Mouse (Mus musculus) lung, embryonic 14.5 days (tissue): ENCODE measurements around the gene Ccdc24. TPM values are rescaled to one million over a fixed set of nuclear protein-coding genes. Genes with fewer than 3 reads are reported as not detected.

Experiments used
- ATAC-seq: fragments of 200-750 bp; cut with Nextera tagmentation; 2 replicates; pipeline ENCODE4 v1.8.0; 2017; ENCODE audit warnings: mild to moderate bottlenecking, moderate TSS enrichment, moderate library complexity; ENCODE audit not compliant: insufficient read depth
- DNase-seq: peaks from one replicate; pipeline ENCODE4 v3.0.0-alpha.2; 2015
- H3K27ac ChIP-seq: fragments of 300-500 bp; sonication (generic); 2 replicates; pipeline ENCODE4 v1.5.1; 2014; ENCODE audit warnings: low read depth, mild to moderate bottlenecking, moderate library complexity
- H3K27me3 ChIP-seq: fragments of 300-500 bp; sonication (generic); 2 replicates; pipeline ENCODE4 v1.6.1; 2014; ENCODE audit warnings: low read length, control low read depth; ENCODE audit not compliant: insufficient read depth
- H3K36me3 ChIP-seq: fragments of 300-500 bp; sonication (generic); 2 replicates; pipeline ENCODE4 v1.6.1; 2014; ENCODE audit warnings: control low read depth; ENCODE audit not compliant: insufficient read depth
- H3K4me1 ChIP-seq: fragments of 300-500 bp; sonication (generic); 2 replicates; pipeline ENCODE4 v1.6.1; 2014; ENCODE audit warnings: antibody characterized with exemption, control low read depth; ENCODE audit not compliant: insufficient read depth
- H3K4me2 ChIP-seq: fragments of 300-500 bp; sonication (generic); 2 replicates; pipeline ENCODE4 v1.6.1; 2014; ENCODE audit warnings: mild to moderate bottlenecking
- H3K4me3 ChIP-seq: fragments of 300-500 bp; sonication (generic); 2 replicates; pipeline ENCODE4 v1.5.1; 2014; ENCODE audit warnings: low read depth, low read length
- H3K9ac ChIP-seq: fragments of 300-500 bp; sonication (generic); 2 replicates; pipeline ENCODE4 v1.6.1; 2014
- H3K9me3 ChIP-seq: fragments of 300-500 bp; sonication (generic); 2 replicates; pipeline ENCODE4 v1.6.1; 2016; ENCODE audit warnings: low read depth, low read length, control low read depth
- CTCF ChIP-seq: IDR thresholded peaks from 2 replicates; pipeline ENCODE4 v1.5.1; 2016; ENCODE audit warnings: antibody characterized with exemption, low read depth
- WGBS: fragments of 180-500 bp; shearing (Covaris S2); extraction: QIAGEN DNeasy Blood & Tissue Kit; methylation state at CpG from one replicate; pipeline ENCODE4 v1.1.7; 2014; 5-methylcytosine and 5-hydroxymethylcytosine counted together
- polyA plus RNA-seq: library from polyadenylated mRNA; unstranded; fragments of >200 nt; fragmentation: Nextera tagmentation; extraction: Ambion mirVana; gene quantifications from 2 replicates; pipeline ENCODE4 v1.2.1, GENCODE M21; 2014

The Ccdc24 gene
- polyA plus RNA-seq, 1 experiment from 2014 or later = 1.0 TPM

DNA sequence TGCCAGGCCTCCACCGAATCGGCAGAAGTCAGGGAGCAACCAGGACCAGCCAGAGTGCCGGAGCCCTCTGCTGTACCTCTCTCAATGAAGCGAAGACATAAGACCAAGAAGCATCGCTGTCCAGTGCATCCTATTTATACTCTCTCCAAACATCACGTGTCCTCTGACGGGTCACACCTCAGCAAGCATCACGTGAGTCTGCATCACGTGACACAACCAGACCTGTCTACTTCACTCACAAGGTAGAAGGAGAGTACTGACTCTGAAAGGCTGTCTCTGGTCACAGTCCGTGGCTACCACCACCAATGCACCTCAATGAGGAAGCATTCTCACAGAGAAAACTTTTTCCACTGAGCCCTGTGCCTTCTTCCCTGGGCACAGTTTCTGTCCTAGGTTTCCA lies 54.3 kb downstream of the Ccdc24 start:
- Histone ChIP-seq H3K27me3 (no peaks in the 10 kb centered on the region), H3K9ac (no peak overlapping the region), H3K36me3 (no peaks in the 10 kb centered on the region), H3K4me2 (no peak overlapping the region), H3K4me3 (no peak overlapping the region), H3K4me1 (no peaks in the 10 kb centered on the region), H3K9me3 (no peaks in the 10 kb centered on the region), H3K27ac (no peak overlapping the region)
- DNase-seq (no peak), ATAC-seq (no peak)
- 89% methylated on average over 10 of the region's 10 CpGs for whole genome bisulfite sequencing
- TF ChIP-seq CTCF = no peak

DNA sequence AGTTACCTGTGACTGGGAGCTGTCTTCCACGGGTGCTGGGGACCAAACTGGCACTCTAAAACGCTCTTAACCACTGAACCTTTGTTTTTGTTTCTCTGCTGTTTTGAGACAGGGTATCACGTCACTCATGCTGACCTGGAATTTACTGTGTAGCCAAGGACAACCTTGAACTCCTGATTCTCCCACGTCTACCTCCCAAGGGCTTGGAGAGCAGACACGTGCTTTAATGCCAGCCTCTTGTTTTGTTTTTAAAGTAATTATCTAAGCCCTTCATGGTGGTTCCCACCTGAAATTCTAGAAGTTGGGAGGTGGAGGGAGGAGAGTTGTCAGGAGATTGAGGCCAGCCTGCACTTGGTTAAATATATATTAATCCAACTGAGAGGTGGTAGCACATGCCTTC lies 55.6 kb downstream of the Ccdc24 start:
- DNase-seq = no peak
- TF ChIP-seq CTCF = no peak
- Histone ChIP-seq H3K27me3 (no peaks in the 10 kb centered on the region), H3K36me3 (no peaks in the 10 kb centered on the region), H3K4me2 (no peak overlapping the region), H3K9ac (no peak overlapping the region), H3K27ac (no peak overlapping the region), H3K4me3 (no peak overlapping the region), H3K9me3 (no peaks in the 10 kb centered on the region), H3K4me1 (no peaks in the 10 kb centered on the region)
- ATAC-seq = no peak
- WGBS = 69% methylated on average over 5 of the region's 5 CpGs

Other genes with a start within 250 kb of the Ccdc24 start
- gene Dmap1, start 190.3 kb downstream of the Ccdc24 start, polyA plus RNA-seq = 64.5 and 65.4 TPM in 2 replicates
- not detected in 2 replicates for gene Gm12845, start 148.1 kb downstream of the Ccdc24 start, polyA plus RNA-seq
- gene Klf17, start 106.9 kb downstream of the Ccdc24 start, polyA plus RNA-seq = not detected in 2 replicates
- gene Slc6a9, start 38.1 kb downstream of the Ccdc24 start, polyA plus RNA-seq = 7.2 and 9.7 TPM in 2 replicates
- gene B4galt2, start 10.9 kb upstream of the Ccdc24 start, polyA plus RNA-seq = 27.6 and 31.8 TPM in 2 replicates
- 139 and 150 TPM in 2 replicates for gene Atp6v0b, start 14.8 kb upstream of the Ccdc24 start, polyA plus RNA-seq
- gene Dph2, start 19.5 kb upstream of the Ccdc24 start, polyA plus RNA-seq = 21.4 and 21.7 TPM in 2 replicates
- 39.2 and 44.2 TPM in 2 replicates for gene Ipo13, start 42.4 kb upstream of the Ccdc24 start, polyA plus RNA-seq
- gene Artn, start 57.2 kb upstream of the Ccdc24 start, polyA plus RNA-seq = 2.5 and 3.3 TPM in 2 replicates